Mouse (Mus musculus) large intestine, adult 2 months (tissue): ENCODE measurements at regions not wholly inside any gene's neighbourhood (a gene's known extent, or its start where the extent isn't known, plus 50 kb on each side); places are given as distances from the start of the nearest gene placed in this dataset.

Experiments
- DNase-seq: peaks from one replicate; pipeline ENCODE4 v3.0.0-alpha.2; 2012; ENCODE audit warnings: low read depth, low spot score
- WGBS: fragments of 180-500 bp; shearing (Covaris S2); methylation state at CpG from one replicate; pipeline ENCODE4 v1.1.7; 2018; 5-methylcytosine and 5-hydroxymethylcytosine counted together

GRCm38 (mm10) chr4:124349055-124349454 lies 261.5 kb downstream of the 3100002H09Rik start:
- no peak for DNase-seq
- 39% methylated on average over 3 of the region's 3 CpGs for WGBS

GRCm38 (mm10) chr4:124340073-124340472 lies 270.5 kb downstream of the 3100002H09Rik start:
- 20% methylated on average over 7 of the region's 7 CpGs for WGBS
- DNase-seq, result no peak

- WGBS, result 63% methylated on average over 2 of the region's 2 CpGs
- DNase-seq, result no peak
These were observed 274.9 kb downstream of the 3100002H09Rik start for GRCm38 (mm10) chr4:124335726-124336125.

- WGBS, result 55% methylated on average over 2 of the region's 2 CpGs
- no peak for DNase-seq
These were observed 277.6 kb downstream of the 3100002H09Rik start for GRCm38 (mm10) chr4:124332974-124333373.

- 91% methylated on average over 12 of the region's 12 CpGs for WGBS
These were observed 278.2 kb downstream of the 3100002H09Rik start for GRCm38 (mm10) chr4:124332416-124332815.

GRCm38 (mm10) chr4:124329107-124329771 lies 281.4 kb downstream of the 3100002H09Rik start:
- 78% methylated on average over 15 of the region's 15 CpGs for WGBS
- no peak for DNase-seq

More at GRCm38 (mm10) chr4:124332416-124332815, 278.2 kb downstream of the 3100002H09Rik start:
- no peak for DNase-seq

GRCm38 (mm10) chr4:124326301-124326700 lies 284.3 kb downstream of the 3100002H09Rik start:
- 88% methylated on average over 9 of the region's 9 CpGs for WGBS

GRCm38 (mm10) chr4:124323589-124323988 lies 287.0 kb downstream of the 3100002H09Rik start:
- DNase-seq, result no peak
- 56% methylated on average over 3 of the region's 3 CpGs for WGBS

More at GRCm38 (mm10) chr4:124326301-124326700, 284.3 kb downstream of the 3100002H09Rik start:
- no peak for DNase-seq

- 59% methylated on average over 7 of the region's 7 CpGs for WGBS
- no peak for DNase-seq
These were observed 289.4 kb downstream of the 3100002H09Rik start for GRCm38 (mm10) chr4:124321221-124321620.

- DNase-seq, result no peak
- WGBS, result 9% methylated on average over 4 of the region's 4 CpGs
These were observed 293.6 kb downstream of the 3100002H09Rik start for GRCm38 (mm10) chr4:124317042-124317441.

- no peak for DNase-seq
- 71% methylated on average over 5 of the region's 5 CpGs for WGBS
These were observed 298.9 kb downstream of the 3100002H09Rik start for GRCm38 (mm10) chr4:124311657-124312056.

- no peak for DNase-seq
- 4% methylated on average over 10 of the region's 10 CpGs for WGBS
These were observed 300.0 kb downstream of the 3100002H09Rik start for GRCm38 (mm10) chr4:124310594-124310993.

GRCm38 (mm10) chr4:124305871-124306555 lies 304.6 kb downstream of the 3100002H09Rik start:
- no peak for DNase-seq
- WGBS, result 69% methylated on average over 10 of the region's 10 CpGs

GRCm38 (mm10) chr4:124302950-124303349 lies 307.7 kb downstream of the 3100002H09Rik start:
- WGBS, result 63% methylated on average over 7 of the region's 7 CpGs
- no peak for DNase-seq

- DNase-seq, result no peak
- 62% methylated on average over 10 of the region's 10 CpGs for WGBS
These were observed 311.8 kb downstream of the 3100002H09Rik start for GRCm38 (mm10) chr4:124298667-124299437.

GRCm38 (mm10) chr4:124292254-124292653 lies 318.3 kb downstream of the 3100002H09Rik start:
- 34% methylated on average over 17 of the region's 17 CpGs for WGBS
- DNase-seq, result no peak

- 63% methylated on average over 8 of the region's 8 CpGs for WGBS
- DNase-seq, result no peak
These were observed 318.8 kb downstream of the 3100002H09Rik start for GRCm38 (mm10) chr4:124291767-124292166.

- 60% methylated on average over 6 of the region's 6 CpGs for WGBS
- no peak for DNase-seq
These were observed 323.1 kb downstream of the 3100002H09Rik start for GRCm38 (mm10) chr4:124287471-124287870.

- no peak for DNase-seq
- 15% methylated on average over 10 of the region's 10 CpGs for WGBS
These were observed 331.9 kb downstream of the 3100002H09Rik start for GRCm38 (mm10) chr4:124278681-124279080.

GRCm38 (mm10) chr4:124277456-124278181 lies 333.0 kb downstream of the 3100002H09Rik start:
- 2% methylated on average over 43 of the region's 43 CpGs for WGBS
- DNase-seq, result no peak
